Mouse (Mus musculus) kidney, embryonic 16.5 days (tissue): Measurements from ENCODE around the gene 1810030O07Rik. TPM values are rescaled to one million over a fixed set of nuclear protein-coding genes. Genes with fewer than 3 reads are reported as not detected.

Experiments
- ATAC-seq: fragments of 200-750 bp; cut with Nextera tagmentation; 2 replicates; pipeline ENCODE4 v1.8.0; 2017; ENCODE audit warnings: moderate TSS enrichment; ENCODE audit not compliant: low FRiP score, low TSS enrichment
- H3K27ac ChIP-seq: fragments of 300-500 bp; sonication (generic); 2 replicates; pipeline ENCODE4 v1.5.1; 2014; ENCODE audit warnings: low read length
- H3K27me3 ChIP-seq: fragments of 300-500 bp; sonication (generic); 2 replicates; pipeline ENCODE4 v1.6.1; 2014; ENCODE audit warnings: low read length, control low read depth, mixed read lengths; ENCODE audit not compliant: insufficient read depth
- H3K36me3 ChIP-seq: fragments of 300-500 bp; sonication (generic); 2 replicates; pipeline ENCODE4 v1.6.1; 2014; ENCODE audit warnings: low read length, control low read depth, mixed read lengths; ENCODE audit not compliant: insufficient read depth
- H3K4me1 ChIP-seq: fragments of 300-500 bp; sonication (generic); 2 replicates; pipeline ENCODE4 v1.6.1; 2014; ENCODE audit warnings: low read length, control low read depth, mixed read lengths; ENCODE audit not compliant: insufficient read depth
- H3K4me2 ChIP-seq: fragments of 300-500 bp; sonication (generic); replicated peaks from 2 replicates; pipeline ENCODE4 v1.6.1; 2014; ENCODE audit warnings: low read depth, low read length
- H3K4me3 ChIP-seq: fragments of 300-500 bp; sonication (generic); 2 replicates; pipeline ENCODE4 v1.5.1; 2014; ENCODE audit warnings: mild to moderate bottlenecking, low read length
- H3K9ac ChIP-seq: fragments of 300-500 bp; sonication (generic); replicated peaks from 2 replicates; pipeline ENCODE4 v1.6.1; 2014; ENCODE audit warnings: low read length
- H3K9me3 ChIP-seq: fragments of 300-500 bp; sonication (generic); 2 replicates; pipeline ENCODE4 v1.6.1; 2016; ENCODE audit warnings: low read length, control low read depth
- WGBS: fragments of 180-500 bp; shearing (Covaris S2); extraction: QIAGEN DNeasy Blood & Tissue Kit; methylation state at CpG from one replicate; pipeline ENCODE4 v1.1.7; 2014; 5-methylcytosine and 5-hydroxymethylcytosine counted together
- polyA plus RNA-seq: library from polyadenylated mRNA; unstranded; fragments of >200 nt; fragmentation: Nextera tagmentation; extraction: Ambion mirVana; gene quantifications from 2 replicates; pipeline ENCODE4 v1.2.1, GENCODE M21; 2015

1810030O07Rik gene
- polyA plus RNA-seq = 41.1 and 44.9 TPM in 2 replicates

DNA sequence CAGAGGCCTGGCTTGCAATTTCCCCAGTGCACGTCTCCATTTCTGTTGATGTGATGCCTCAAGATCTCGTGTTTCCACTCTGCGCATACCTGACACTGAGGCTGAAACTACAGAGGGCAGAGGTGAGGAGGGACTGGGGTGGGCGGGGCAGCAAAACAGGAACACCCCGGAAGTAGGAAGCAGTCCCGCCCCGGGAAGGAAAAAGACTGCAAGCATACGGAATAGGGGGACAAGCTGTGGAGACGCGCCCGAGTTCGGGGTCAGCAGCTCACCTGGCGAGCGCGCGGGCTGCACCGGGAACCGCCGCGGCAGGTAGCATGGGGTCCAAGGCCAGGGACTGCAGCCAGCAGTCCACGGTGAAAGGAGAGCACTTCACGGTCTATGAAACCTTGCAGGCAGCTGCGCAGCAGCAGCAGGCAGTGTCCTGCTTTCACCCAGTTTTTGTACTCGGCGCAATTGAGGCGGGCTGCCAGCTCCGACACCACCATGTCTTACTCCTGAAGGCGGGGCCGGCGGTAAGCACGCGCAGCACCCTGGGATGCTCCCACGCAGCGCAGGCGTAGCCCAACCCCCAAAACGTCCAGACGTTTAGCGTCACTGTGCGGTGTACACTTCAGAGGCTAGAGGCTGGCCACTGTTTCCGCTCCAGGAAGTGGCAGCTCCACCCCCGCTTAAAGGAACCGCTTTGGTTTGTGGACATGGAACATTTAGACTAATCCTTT lies at the start of gene 1810030O07Rik:
Gene 1810030O07Rik, minus strand, starts transcription at position 615 of the 722 bp plus-strand sequence.
- Histone ChIP-seq H3K9ac (peak within 1 kb of the TSS; percentile 81), H3K36me3 (peaks cover 10% of the 10 kb centered on the region; the same call in 1 of the 2 replicates), H3K27me3 (no peaks in the 10 kb centered on the region; the same call in 1 of the 2 replicates), H3K4me2 (peak within 1 kb of the TSS; percentile 54), H3K9me3 (no peaks in the 10 kb centered on the region), H3K4me1 (0 out of 2 replicates have a peak, but pooled peaks cover 2% of the 10 kb centered on the region), H3K4me3 (peak within 1 kb of the TSS; percentile 76), H3K27ac (peak within 1 kb of the TSS; percentile 91)
- peak; percentile 99 for ATAC-seq
- WGBS = 14% methylated on average over 40 of the region's 42 CpGs

DNA sequence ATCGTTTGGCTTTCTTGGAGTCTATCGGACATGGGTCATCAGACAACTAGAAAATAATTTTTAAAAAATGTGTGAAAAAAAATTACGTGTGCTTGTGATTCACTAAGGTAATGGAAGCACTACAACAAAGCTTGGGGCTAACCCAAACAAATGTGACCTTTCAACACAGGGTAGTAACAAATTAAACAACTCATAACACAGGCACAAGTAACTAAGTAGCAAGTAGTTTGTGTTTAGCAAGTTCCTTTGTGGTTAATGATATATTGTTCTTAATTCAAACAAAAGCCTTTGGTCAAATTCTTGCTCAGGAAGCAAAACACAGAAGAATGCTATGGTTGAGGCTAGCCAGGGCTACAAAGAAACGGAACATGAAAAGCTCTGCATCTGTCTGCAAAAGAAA lies 42.6 kb upstream of the 1810030O07Rik start:
- 82% methylated on average over 4 of the region's 4 CpGs for WGBS

DNA sequence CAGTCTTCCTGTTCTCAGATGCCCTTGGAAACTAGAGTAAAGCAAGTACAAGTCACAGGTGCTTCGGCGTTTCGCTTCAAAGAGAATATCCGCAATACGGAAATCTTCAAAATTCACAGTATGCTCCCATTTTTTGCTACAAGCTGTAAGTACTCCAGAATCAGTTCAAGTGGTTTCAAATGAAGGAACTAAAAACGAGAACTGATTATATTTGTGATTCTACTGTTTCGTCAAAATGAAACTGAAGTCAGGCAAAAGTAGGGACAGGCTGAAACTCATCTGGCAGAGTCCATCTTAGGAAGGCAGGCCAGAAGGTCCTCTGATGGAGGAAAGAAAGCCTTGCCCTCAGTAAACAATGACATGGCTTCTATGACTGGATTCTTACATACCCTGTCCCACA lies 40.3 kb upstream of the 1810030O07Rik start:
- Histone ChIP-seq H3K4me2 (no peak overlapping the region), H3K4me3 (no peak overlapping the region), H3K36me3 (peaks cover 11% of the 10 kb centered on the region; the same call in 1 of the 2 replicates), H3K4me1 (no peaks in the 10 kb centered on the region), H3K9me3 (no peaks in the 10 kb centered on the region), H3K27ac (no peak overlapping the region), H3K27me3 (no peaks in the 10 kb centered on the region; the same call in 1 of the 2 replicates), H3K9ac (no peak overlapping the region)
- ATAC-seq = no peak
- 95% methylated on average over 7 of the region's 7 CpGs for WGBS

More for the DNA sequence above, 42.6 kb upstream of the 1810030O07Rik start:
- Histone ChIP-seq H3K27ac (no peak overlapping the region), H3K9ac (no peak overlapping the region), H3K9me3 (no peaks in the 10 kb centered on the region), H3K36me3 (peaks cover 11% of the 10 kb centered on the region; the same call in 1 of the 2 replicates), H3K4me2 (no peak overlapping the region), H3K4me1 (no peaks in the 10 kb centered on the region), H3K27me3 (no peaks in the 10 kb centered on the region; the same call in 1 of the 2 replicates), H3K4me3 (no peak overlapping the region)
- ATAC-seq = no peak

DNA sequence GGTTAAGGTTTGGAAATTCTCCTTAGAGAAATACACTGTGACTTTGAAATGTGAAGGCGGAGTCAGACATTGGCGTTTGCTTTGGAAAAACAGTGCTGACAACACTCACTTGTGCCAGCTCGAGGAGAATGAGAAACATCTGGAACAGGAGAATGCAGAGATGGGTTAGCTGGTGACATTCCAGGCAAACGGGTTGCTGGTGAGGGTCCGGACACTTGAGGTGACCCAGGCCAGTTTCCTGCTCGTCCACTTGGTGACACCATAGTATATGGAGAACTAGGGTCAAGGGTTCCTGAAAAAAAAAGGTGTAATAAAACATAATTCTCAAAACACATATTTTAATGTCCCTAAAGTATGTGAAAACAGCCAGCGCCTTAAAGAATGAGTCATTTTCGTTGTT lies 13.4 kb upstream of the 1810030O07Rik start:
- Histone ChIP-seq H3K36me3 (peaks cover 22% of the 10 kb centered on the region; the same call in 1 of the 2 replicates), H3K9me3 (no peaks in the 10 kb centered on the region), H3K4me2 (no peak overlapping the region), H3K27me3 (no peaks in the 10 kb centered on the region; the same call in 1 of the 2 replicates), H3K9ac (no peak overlapping the region), H3K4me3 (no peak overlapping the region), H3K27ac (no peak overlapping the region), H3K4me1 (no peaks in the 10 kb centered on the region)
- ATAC-seq = no peak
- WGBS = 64% methylated on average over 8 of the region's 8 CpGs

DNA sequence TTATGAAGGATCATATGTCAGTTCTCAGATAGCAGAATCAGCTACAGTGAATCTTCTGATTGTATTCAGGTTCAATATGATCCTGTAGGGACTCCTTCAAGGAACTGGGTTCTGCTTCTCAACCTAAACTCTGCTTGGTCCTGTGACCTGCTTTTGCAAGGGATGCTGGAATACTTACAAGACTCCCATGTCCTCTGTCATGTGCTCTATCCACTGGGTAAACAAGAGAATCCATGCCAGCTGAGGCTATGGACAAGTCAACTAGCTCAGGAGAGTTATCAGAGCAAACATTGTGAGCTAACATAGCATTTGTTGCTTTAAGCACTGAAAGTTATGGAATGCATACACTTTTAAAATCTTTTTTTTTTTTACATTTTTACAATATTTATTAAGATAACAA lies 12.6 kb upstream of the 1810030O07Rik start:
- Histone ChIP-seq H3K9ac (no peak overlapping the region), H3K27me3 (no peaks in the 10 kb centered on the region; the same call in 1 of the 2 replicates), H3K9me3 (no peaks in the 10 kb centered on the region), H3K4me1 (no peaks in the 10 kb centered on the region), H3K4me2 (no peak overlapping the region), H3K27ac (no peak overlapping the region), H3K36me3 (peaks cover 19% of the 10 kb centered on the region; the same call in 1 of the 2 replicates), H3K4me3 (no peak overlapping the region)
- no peak for ATAC-seq

DNA sequence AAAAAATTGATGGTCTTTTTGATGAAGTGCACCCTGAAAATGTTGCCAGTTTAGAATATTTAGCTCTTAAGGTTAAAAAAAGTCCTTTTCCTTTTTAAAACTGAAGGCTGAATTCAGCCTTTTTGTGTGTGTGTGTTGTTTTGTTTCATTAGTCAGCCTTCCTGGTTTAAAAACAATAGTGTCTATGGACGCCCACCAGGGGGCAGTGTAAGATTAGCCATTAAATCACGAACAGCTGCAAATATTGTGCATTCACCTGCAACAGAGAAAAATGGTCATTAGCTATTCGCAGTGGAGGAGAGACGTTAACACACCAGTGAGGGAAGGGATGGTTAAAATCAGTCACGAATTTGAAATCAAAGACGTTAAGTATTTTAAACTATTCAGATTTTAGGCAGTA lies 3.9 kb upstream of the 1810030O07Rik start:
- H3K27me3 ChIP-seq = no peaks in the 10 kb centered on the region; the same call in 1 of the 2 replicates
- H3K27ac ChIP-seq = no peak overlapping the region
- 0 out of 2 replicates have a peak, but pooled peaks cover 2% of the 10 kb centered on the region for H3K4me1 ChIP-seq
- 30% methylated on average over 6 of the region's 6 CpGs for WGBS
- 0 out of 2 replicates have a peak, but pooled peaks cover 2% of the 10 kb centered on the region for H3K36me3 ChIP-seq
- no peak for ATAC-seq
- H3K9ac ChIP-seq = no peak overlapping the region
- H3K4me2 ChIP-seq = no peak overlapping the region
- no peak overlapping the region for H3K4me3 ChIP-seq
- no peaks in the 10 kb centered on the region for H3K9me3 ChIP-seq

DNA sequence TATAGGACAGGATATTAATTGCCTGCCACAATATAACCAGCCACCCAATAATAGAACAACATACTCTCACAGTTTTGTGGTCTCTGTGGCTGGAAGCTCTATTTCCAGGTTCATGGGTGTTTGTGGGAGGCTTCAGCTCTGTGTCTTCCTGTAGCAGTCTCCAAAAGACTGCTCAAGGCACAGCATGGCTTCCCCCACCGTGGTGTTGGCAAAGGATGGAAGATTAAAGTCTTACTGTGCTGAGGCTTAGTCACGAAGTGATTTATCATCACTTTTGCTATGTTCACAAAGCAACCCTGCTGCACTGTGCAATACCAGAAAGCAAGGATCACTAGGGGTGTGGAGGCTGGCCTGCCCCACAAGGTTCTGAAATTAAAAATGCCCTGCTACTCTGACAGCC lies 19.6 kb downstream of the 1810030O07Rik start:
- no peaks in the 10 kb centered on the region for H3K9me3 ChIP-seq
- no peak for ATAC-seq
- no peaks in the 10 kb centered on the region; the same call in 1 of the 2 replicates for H3K27me3 ChIP-seq
- H3K4me2 ChIP-seq = no peak overlapping the region
- H3K4me1 ChIP-seq = no peaks in the 10 kb centered on the region
- peaks cover 10% of the 10 kb centered on the region; the same call in 1 of the 2 replicates for H3K36me3 ChIP-seq
- no peak overlapping the region for H3K27ac ChIP-seq
- no peak overlapping the region for H3K4me3 ChIP-seq
- 75% methylated on average over 2 of the region's 2 CpGs for WGBS
- no peak overlapping the region for H3K9ac ChIP-seq

DNA sequence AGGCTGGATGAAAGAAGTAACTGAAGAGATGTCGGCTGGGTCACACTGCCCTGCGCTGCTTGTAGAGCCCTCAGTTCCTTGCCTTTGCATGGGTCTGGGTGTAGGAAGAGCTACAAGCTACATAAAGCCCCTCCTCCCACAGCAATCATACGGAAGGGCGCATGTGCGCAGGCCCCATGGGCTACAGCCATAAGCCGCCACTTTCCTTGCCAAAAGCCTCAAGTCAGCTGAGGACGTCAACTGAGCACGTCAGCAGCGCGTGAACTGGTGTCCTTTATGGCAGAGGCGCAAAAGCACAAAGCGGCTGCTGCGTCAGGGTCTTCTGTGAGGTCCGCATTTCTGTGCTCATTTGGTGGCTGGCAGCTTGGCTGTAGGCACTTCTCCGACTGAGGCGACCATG lies 21.6 kb downstream of the 1810030O07Rik start:
- Histone ChIP-seq H3K4me3 (no peak overlapping the region), H3K9ac (no peak overlapping the region), H3K9me3 (no peaks in the 10 kb centered on the region), H3K36me3 (peaks cover 10% of the 10 kb centered on the region; the same call in 1 of the 2 replicates), H3K27ac (no peak overlapping the region), H3K4me2 (no peak overlapping the region), H3K27me3 (no peaks in the 10 kb centered on the region; the same call in 1 of the 2 replicates), H3K4me1 (no peaks in the 10 kb centered on the region)
- no peak for ATAC-seq
- 88% methylated on average over 16 of the region's 16 CpGs for WGBS

DNA sequence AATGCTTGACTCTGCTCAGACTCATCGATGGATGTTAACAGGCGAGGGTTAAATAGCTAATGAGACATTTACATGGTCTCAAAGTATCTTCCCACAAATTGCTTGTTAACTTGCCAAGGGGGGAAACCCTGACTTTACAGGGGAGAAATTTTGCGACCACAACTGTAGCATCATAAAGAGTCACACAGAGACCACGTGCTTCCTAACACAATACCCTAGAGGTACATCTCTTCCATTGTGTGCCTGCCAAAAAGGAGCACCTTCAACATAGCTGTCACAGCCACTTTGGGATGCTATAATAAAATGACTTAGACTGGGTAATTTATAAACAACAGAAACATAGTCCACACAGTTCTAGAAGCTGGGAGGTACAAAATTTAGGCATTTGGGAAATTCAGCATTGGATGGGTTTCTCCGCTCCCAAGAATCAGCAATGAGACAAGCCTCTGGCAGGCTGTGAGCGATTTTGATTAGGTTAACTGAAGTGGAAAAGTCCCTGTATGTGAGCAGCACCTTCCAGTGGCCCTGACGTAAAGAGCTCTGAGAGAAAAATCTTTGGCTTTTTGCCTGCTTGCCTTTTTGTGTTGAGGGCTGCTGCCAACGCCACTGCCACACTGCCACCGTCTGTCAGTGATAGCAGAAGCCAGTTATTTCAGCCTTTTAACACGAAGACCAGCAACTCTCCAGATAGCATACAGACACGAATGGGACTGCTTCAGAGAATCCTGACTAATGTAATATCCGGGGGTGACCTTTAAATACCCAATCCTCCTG lies 27.8 kb downstream of the 1810030O07Rik start:
- no peaks in the 10 kb centered on the region; the same call in 1 of the 2 replicates for H3K27me3 ChIP-seq
- H3K4me1 ChIP-seq = no peaks in the 10 kb centered on the region
- H3K4me2 ChIP-seq = no peak overlapping the region
- 67% methylated on average over 12 of the region's 12 CpGs for WGBS
- no peak overlapping the region for H3K9ac ChIP-seq
- no peak overlapping the region for H3K27ac ChIP-seq
- no peak overlapping the region for H3K4me3 ChIP-seq
- H3K9me3 ChIP-seq = no peaks in the 10 kb centered on the region
- no peak for ATAC-seq
- H3K36me3 ChIP-seq = no peaks in the 10 kb centered on the region
